Mouse (Mus musculus): ENCODE measurements around the gene Klhl24. TPM values are rescaled to one million over a fixed set of nuclear protein-coding genes. Genes with fewer than 3 reads are reported as not detected.
"Not testable (repeated sequence)": the region's sequence is repeated elsewhere in the genome, so short reads cannot be mapped to it uniquely, and the experiment has no call there.

Gene Klhl24
- polyA plus RNA-seq, 1 experiment from 2014 or later = 60.9 TPM

DNA sequence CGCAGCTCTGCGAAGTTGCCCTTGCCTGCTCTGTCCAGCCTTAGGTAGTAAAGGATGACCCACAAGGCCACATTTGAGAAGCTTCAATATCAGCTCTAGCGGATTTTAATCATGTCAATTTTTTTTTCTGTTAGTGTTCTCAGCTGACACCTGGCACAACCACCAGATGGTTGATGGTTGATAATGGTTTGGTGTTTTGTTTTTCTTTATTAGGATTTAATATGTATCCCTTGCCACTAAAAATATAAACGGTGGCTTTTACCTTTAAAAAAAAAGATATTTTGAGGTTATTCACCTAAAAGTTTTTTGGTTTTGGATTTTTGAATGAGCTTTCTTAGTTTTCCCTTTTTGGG is 1.0 kb downstream of the Klhl24 start:
- Histone ChIP-seq H3K27me3 (no peaks in the 10 kb centered on the region), H3K4me1 (peaks cover 4% of the 10 kb centered on the region; the same call in 1 of the 2 replicates), H3K9me3 (replicated peaks) (peaks cover 3% of the 10 kb centered on the region; the same call in 1 of the 2 replicates), H3K27ac (peak overlapping the region; percentile 98), H3K9ac (peak overlapping the region; percentile 94), H3K4me3 (peak overlapping the region; percentile 94), H3K4me2 (replicated peaks) (peak overlapping the region; percentile 59), H3K36me3 (peaks cover 9% of the 10 kb centered on the region)
- ATAC-seq (ENCODE audit: low FRiP score) = no peak
- 10% methylated on average over 4 of the region's 4 CpGs for WGBS

- Histone ChIP-seq H3K9ac (no peak overlapping the region), H3K27me3 (no peaks in the 10 kb centered on the region), H3K36me3 (peaks cover 16% of the 10 kb centered on the region), H3K9me3 (replicated peaks) (peaks cover 10% of the 10 kb centered on the region), H3K4me2 (replicated peaks) (peak overlapping the region; percentile 59), H3K27ac (no peak overlapping the region), H3K4me1 (peaks cover 4% of the 10 kb centered on the region; the same call in 1 of the 2 replicates), H3K4me3 (no peak overlapping the region)
- WGBS = 96% methylated on average over 6 of the region's 6 CpGs
- ATAC-seq (ENCODE audit: low FRiP score) = no peak
Observed at GRCm38 (mm10) chr16:20098866-20099629, 1.7 kb downstream of the Klhl24 start.

GRCm38 (mm10) chr16:20106996-20107395 is 9.7 kb downstream of the Klhl24 start:
- Histone ChIP-seq H3K4me3 (no peak overlapping the region), H3K27me3 (no peaks in the 10 kb centered on the region), H3K27ac (no peak overlapping the region), H3K36me3 (peaks cover 78% of the 10 kb centered on the region), H3K9me3 (replicated peaks) (peaks cover 12% of the 10 kb centered on the region), H3K4me2 (replicated peaks) (no peak overlapping the region), H3K4me1 (no peaks in the 10 kb centered on the region), H3K9ac (no peak overlapping the region)
- no peak for ATAC-seq (ENCODE audit: low FRiP score)
- WGBS = 95% methylated on average over 8 of the region's 8 CpGs

DNA sequence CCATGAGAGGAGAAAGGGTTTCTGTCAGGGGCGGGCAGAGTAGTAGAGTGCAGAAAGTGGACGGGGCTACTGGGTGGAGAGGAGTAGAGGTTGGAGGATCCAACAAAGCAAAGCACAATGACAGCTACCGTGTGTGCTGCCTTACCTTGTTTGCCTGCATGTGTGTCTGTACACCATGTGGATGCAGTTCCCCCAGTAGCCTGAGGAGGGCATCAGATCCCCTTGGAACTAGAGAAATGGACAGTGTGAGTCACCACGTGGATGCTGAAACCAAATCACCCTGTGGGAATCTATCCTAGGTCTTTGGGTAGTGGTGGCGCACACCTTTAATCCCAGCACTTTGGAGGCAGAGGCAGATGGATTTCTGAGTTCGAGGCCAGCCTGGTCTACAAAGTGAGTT is 11.6 kb downstream of the Klhl24 start:
- no peaks in the 10 kb centered on the region for H3K27me3 ChIP-seq
- no peak overlapping the region for H3K9ac ChIP-seq
- no peak overlapping the region for H3K4me3 ChIP-seq
- H3K4me1 ChIP-seq = no peaks in the 10 kb centered on the region
- no peak overlapping the region for H3K4me2 ChIP-seq (replicated peaks)
- ATAC-seq (ENCODE audit: low FRiP score) = no peak
- 90% methylated on average over 6 of the region's 6 CpGs for WGBS
- peaks cover 70% of the 10 kb centered on the region for H3K36me3 ChIP-seq
- H3K27ac ChIP-seq = no peak overlapping the region
- peaks cover 3% of the 10 kb centered on the region for H3K9me3 ChIP-seq (replicated peaks)

DNA sequence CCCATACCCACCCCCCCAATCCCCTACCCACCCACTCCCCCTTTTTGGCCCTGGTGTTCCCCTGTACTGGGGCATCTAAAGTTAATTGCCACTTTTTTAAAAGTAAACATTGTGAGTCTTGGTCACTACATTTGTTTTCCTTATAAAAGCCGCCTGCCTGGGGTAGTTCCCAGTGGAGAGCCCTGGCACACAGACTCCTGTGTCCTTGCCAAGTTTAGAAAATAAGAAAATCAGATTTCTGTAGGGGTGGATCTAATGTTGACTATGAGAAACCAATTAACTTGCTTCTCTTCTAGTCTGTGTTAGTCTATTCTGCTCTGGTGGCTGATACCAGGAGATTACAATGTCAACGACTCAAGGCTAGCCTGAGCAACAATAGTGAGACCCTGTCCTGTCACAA is 15.3 kb downstream of the Klhl24 start:
- no peak overlapping the region for H3K9ac ChIP-seq
- H3K4me3 ChIP-seq = no peak overlapping the region
- H3K36me3 ChIP-seq = peaks cover 68% of the 10 kb centered on the region
- no peak overlapping the region for H3K4me2 ChIP-seq (replicated peaks)
- no peak for ATAC-seq (ENCODE audit: low FRiP score)
- H3K9me3 ChIP-seq (replicated peaks) = no peaks in the 10 kb centered on the region
- H3K27ac ChIP-seq = no peak overlapping the region
- no peaks in the 10 kb centered on the region for H3K4me1 ChIP-seq
- 90% methylated on average over 2 of the region's 2 CpGs for WGBS
- no peaks in the 10 kb centered on the region for H3K27me3 ChIP-seq

DNA sequence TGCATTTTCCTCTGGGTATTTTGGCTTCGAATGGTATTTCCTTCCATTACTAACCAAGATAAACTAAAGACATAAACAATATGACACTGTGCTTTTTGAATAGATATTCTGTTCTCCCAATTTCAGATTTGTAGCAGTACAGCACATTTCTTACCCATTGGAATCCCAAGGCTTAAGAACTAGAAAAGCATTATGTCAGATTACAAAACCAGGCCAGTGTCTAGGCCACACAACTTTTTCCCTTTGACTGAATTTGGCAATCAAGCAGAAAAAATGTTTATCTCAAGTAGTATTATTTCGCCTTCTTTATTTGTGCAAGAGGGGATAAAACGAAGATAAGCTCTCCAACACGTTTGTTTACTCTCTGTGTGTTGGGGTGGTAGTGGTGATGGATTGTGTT is 18.7 kb downstream of the Klhl24 start:
- H3K27me3 ChIP-seq = no peaks in the 10 kb centered on the region
- H3K4me3 ChIP-seq = no peak overlapping the region
- H3K27ac ChIP-seq = no peak overlapping the region
- H3K9me3 ChIP-seq (replicated peaks) = no peaks in the 10 kb centered on the region
- WGBS = 90% methylated on average over 4 of the region's 4 CpGs
- no peak overlapping the region for H3K4me2 ChIP-seq (replicated peaks)
- no peak overlapping the region for H3K9ac ChIP-seq
- no peak for ATAC-seq (ENCODE audit: low FRiP score)
- H3K36me3 ChIP-seq = peaks cover 58% of the 10 kb centered on the region
- no peaks in the 10 kb centered on the region for H3K4me1 ChIP-seq

DNA sequence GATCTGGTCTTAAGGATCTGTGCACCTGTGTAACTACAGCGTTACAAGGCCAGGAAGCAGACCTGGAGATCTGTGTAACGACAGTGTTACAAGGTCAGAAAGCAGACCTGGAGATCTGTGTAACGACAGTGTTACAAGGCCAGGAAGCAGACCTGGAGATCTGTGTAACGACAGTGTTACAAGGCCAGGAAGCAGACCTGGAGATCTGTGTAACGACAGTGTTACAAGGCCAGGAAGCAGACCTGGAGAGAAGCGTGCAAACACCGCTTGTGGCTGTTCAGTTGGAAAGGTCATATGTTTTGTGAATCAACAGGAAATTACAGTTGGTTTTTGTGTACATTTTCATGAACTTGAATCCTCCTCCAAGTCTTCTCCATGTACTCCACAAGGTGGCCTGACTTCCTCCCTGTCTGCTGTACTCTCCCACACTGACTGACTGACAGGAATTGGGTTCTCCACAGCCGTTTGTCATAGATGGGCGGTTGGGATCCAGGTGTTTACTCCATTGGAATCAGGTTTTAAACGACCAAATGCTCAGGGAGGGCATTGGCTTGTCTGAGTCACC is 29.1 kb downstream of the Klhl24 start:
- 87% methylated on average over 10 of the region's 10 CpGs for WGBS
- not testable (repeated sequence) for H3K9me3 ChIP-seq (replicated peaks); ATAC-seq (ENCODE audit: low FRiP score); H3K4me2 ChIP-seq (replicated peaks); H3K4me1 ChIP-seq; H3K27me3 ChIP-seq; H3K9ac ChIP-seq; H3K4me3 ChIP-seq; H3K27ac ChIP-seq
- H3K36me3 ChIP-seq = peaks cover 40% of the 10 kb centered on the region

DNA sequence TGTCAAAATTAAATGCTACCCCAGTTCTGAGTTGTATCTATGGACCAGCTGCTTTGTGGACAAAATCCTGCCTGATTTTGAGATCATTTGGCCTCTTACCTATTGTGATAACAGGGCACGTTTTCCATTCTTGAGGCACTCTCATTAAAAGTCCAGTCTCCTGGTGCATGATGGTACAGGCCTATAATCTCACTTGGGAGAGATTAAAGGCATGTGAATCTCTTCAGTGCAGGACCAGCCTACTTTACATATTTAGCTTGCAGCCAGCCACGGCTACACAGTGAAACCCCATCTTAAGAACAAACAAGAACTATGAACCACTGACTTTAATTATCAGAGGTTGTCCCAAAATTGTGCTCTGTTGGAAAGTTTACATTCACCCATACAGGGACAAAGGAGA is 33.1 kb downstream of the Klhl24 start:
- Histone ChIP-seq H3K9ac (no peak overlapping the region), H3K9me3 (replicated peaks) (no peaks in the 10 kb centered on the region), H3K4me2 (replicated peaks) (no peak overlapping the region), H3K4me1 (no peaks in the 10 kb centered on the region), H3K4me3 (no peak overlapping the region), H3K27ac (no peak overlapping the region), H3K36me3 (peaks cover 14% of the 10 kb centered on the region), H3K27me3 (no peaks in the 10 kb centered on the region)
- 62% methylated on average over 2 of the region's 2 CpGs for WGBS
- ATAC-seq (ENCODE audit: low FRiP score) = no peak

DNA sequence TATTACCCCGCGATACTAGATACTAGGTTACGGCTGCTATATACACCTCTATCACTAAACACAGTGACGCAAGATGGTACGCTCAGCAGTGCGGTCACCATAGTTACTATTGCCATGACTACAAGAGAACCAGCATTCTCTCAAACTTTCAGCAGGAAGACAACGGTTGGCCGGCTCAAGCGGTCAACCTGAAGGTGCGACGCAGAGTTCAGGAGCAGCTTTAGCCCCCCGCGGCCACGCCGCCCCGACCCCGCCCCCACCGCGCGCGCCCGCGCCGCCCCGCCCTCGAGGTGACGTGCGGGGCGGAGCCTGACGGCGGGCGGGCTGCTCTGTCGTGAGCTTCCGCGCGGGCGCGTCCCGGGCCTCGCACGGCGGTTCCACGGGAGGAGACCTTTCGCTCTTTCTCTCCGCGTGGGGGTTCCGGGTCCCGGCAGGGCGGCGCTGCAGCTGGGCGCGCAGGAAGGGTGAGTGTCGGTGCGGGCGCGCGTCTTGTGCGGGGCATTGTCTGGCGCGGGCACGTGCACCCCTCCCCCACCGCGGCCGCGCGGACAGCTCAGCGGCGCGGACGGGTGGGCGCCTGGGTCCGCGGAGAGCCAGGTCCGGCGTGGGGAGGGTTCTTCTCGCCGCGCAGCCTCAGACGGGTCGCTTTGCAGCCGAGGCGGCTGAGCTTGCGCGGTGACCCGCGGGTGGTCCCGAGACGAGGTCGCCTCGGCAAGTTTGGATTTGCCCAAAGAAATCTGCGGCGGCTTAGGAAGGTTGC is 43.6 kb downstream of the Klhl24 start, which contains the start of gene Yeats2:
Gene Yeats2 (plus strand): TSS at position 292 of the 760 bp plus-strand sequence.
- Histone ChIP-seq H3K27me3 (no peaks in the 10 kb centered on the region), H3K4me3 (peak within 1 kb of the TSS; percentile 70), H3K27ac (peak within 1 kb of the TSS; percentile 93), H3K9ac (peak within 1 kb of the TSS; percentile 80), H3K4me2 (replicated peaks) (peak within 1 kb of the TSS; percentile 69), H3K9me3 (replicated peaks) (no peaks in the 10 kb centered on the region), H3K36me3 (peaks cover 3% of the 10 kb centered on the region; the same call in 1 of the 2 replicates), H3K4me1 (peaks cover 15% of the 10 kb centered on the region)
- WGBS = under 1% methylated on average over 81 of the region's 92 CpGs
- peak; percentile 96 for ATAC-seq (ENCODE audit: low FRiP score)

GRCm38 (mm10) chr16:20144568-20144967 is 47.2 kb downstream of the Klhl24 start:
- H3K9me3 ChIP-seq (replicated peaks) = no peaks in the 10 kb centered on the region
- H3K4me1 ChIP-seq = peaks cover 15% of the 10 kb centered on the region
- 92% methylated on average over 3 of the region's 3 CpGs for WGBS
- H3K4me2 ChIP-seq (replicated peaks) = no peak overlapping the region
- ATAC-seq (ENCODE audit: low FRiP score) = no peak
- H3K27me3 ChIP-seq = no peaks in the 10 kb centered on the region
- H3K4me3 ChIP-seq = no peak overlapping the region
- no peak overlapping the region for H3K27ac ChIP-seq
- peaks cover 3% of the 10 kb centered on the region; the same call in 1 of the 2 replicates for H3K36me3 ChIP-seq
- H3K9ac ChIP-seq = no peak overlapping the region

DNA sequence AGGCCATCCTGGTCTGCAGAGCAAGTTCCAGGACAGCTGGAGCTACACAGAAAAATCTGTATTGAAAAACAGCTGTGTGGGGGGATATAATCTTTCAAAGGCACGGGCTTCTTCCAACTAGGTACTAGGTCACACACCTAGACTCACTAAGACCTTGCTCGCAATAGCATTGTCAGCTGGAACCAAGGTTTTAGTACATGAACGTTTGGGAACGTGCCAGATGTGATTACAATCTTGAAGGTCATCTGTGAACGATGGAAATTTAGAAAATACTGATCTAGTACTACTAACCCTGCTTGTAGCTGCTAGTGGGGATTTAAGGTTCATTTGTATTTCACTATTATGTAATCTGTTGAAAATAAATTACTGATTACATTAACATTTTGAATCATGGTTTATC is 54.6 kb downstream of the Klhl24 start:
- no peak overlapping the region for H3K9ac ChIP-seq
- no peaks in the 10 kb centered on the region for H3K9me3 ChIP-seq (replicated peaks)
- H3K27me3 ChIP-seq = no peaks in the 10 kb centered on the region
- H3K4me2 ChIP-seq (replicated peaks) = no peak overlapping the region
- H3K4me1 ChIP-seq = no peaks in the 10 kb centered on the region
- no peak for ATAC-seq (ENCODE audit: low FRiP score)
- H3K4me3 ChIP-seq = no peak overlapping the region
- whole genome bisulfite sequencing = 93% methylated on average over 5 of the region's 5 CpGs
- no peak overlapping the region for H3K27ac ChIP-seq
- H3K36me3 ChIP-seq = peaks cover 30% of the 10 kb centered on the region

GRCm38 (mm10) chr16:20153742-20154141 is 56.4 kb downstream of the Klhl24 start:
- no peak for ATAC-seq (ENCODE audit: low FRiP score)
- no peaks in the 10 kb centered on the region for H3K9me3 ChIP-seq (replicated peaks)
- no peak overlapping the region for H3K4me3 ChIP-seq
- H3K27me3 ChIP-seq = no peaks in the 10 kb centered on the region
- H3K4me2 ChIP-seq (replicated peaks) = no peak overlapping the region
- 77% methylated on average over 3 of the region's 3 CpGs for WGBS
- H3K4me1 ChIP-seq = no peaks in the 10 kb centered on the region
- H3K9ac ChIP-seq = no peak overlapping the region
- H3K27ac ChIP-seq = no peak overlapping the region
- H3K36me3 ChIP-seq = peaks cover 41% of the 10 kb centered on the region
